Mouse (Mus musculus): ENCODE measurements around the gene Ccr5. TPM values are rescaled to one million over a fixed set of nuclear protein-coding genes. Genes with fewer than 3 reads are reported as not detected.

Gene Ccr5
- total RNA-seq, 2 experiments from 2014 or later = 4.3 to 7.2 TPM

- no peak for DNase-seq (ENCODE audit: low spot score in 2 of 2)
Observed at GRCm38 (mm10) chr9:124137619-124138018, 16.3 kb downstream of the Ccr5 start.

DNA sequence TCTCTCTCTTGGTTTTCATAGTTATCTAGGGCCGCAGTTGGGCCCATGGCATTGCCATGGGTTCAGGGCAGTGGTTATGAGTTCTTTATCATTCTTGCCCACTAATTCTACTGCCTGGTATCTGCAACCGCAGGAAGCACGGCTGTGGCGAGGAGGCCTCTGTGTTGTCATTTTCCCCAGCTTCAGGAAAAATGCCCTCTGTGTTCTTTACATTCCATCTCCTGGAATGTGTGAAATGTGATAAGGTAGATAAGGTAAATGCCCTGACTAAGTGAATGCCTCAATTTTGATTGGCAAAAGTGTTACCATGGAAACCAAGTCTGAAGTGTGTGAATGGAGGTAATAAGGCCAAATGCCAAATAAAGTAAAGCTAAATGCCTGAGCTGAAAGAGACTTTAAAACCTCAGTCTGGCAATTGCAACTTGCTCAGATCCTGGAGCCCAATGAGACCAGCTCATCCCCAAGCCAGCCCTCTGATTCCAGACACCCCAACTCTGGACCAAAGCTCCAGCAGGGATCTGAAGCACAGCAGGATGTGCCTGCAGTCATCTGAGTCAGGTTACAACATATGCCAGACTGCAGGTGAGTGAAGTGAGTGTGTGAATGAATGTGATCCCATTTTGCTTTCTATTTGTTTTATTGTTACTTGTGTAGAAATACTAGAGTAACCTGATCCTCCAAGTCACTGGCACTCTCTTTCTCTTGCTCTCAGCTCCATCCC lies 16.9 kb downstream of the Ccr5 start:
- no peak for DNase-seq (ENCODE audit: low spot score in 2 of 2)

DNA sequence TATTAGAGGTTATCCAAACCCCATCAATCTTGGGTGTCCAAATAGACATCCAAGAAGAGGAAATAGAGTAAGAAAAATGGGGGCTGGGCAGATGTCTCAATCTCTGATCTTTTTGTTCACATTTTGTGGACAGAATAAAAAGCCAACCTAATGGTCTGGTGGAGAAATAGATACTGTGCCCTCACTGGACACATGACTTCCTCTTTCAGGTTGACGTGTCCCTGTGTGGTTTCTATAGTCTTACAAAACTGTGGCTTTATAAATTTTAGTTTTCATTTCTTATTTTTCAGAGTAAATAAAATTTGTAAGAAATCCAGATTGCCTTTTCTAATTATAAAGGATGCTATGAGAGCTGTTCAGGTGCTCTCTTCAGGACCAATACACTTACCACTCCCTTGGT lies 22.3 kb downstream of the Ccr5 start:
- no peak for DNase-seq (ENCODE audit: low spot score in 2 of 2)

GRCm38 (mm10) chr9:124146307-124146706 lies 25.0 kb downstream of the Ccr5 start:
- no peak for DNase-seq (ENCODE audit: low spot score in 2 of 2)

Other genes starting within 250 kb of the Ccr5 start
- not detected for gene Ccr1, start 152.9 kb upstream of the Ccr5 start, total RNA-seq (2021)
- not detected for gene Ccr1l1, start 143.1 kb upstream of the Ccr5 start, total RNA-seq (2021)
- gene Ccr3, start 99.6 kb upstream of the Ccr5 start, total RNA-seq (2021) = not detected
- under 1 TPM; 0.19 TPM for gene Ccr2, start 19.6 kb upstream of the Ccr5 start, total RNA-seq (2021)
- 10 to 100 TPM; 18.6 to 22.3 TPM for gene 2010315B03Rik, start 191.2 kb downstream of the Ccr5 start, total RNA-seq (2021)

Measured in left cerebral cortex, adult 18-20 months (tissue).